Mouse (Mus musculus): ENCODE results near the gene Rnase13. TPM values are rescaled to one million over a fixed set of nuclear protein-coding genes. Genes with fewer than 3 reads are reported as not detected.
A peak's percentile ranks its signal among the peaks of the same experiment; 100 is the strongest.

Rnase13 gene
- polyA plus RNA-seq, 1 experiment from 2014 or later: not detected

DNA sequence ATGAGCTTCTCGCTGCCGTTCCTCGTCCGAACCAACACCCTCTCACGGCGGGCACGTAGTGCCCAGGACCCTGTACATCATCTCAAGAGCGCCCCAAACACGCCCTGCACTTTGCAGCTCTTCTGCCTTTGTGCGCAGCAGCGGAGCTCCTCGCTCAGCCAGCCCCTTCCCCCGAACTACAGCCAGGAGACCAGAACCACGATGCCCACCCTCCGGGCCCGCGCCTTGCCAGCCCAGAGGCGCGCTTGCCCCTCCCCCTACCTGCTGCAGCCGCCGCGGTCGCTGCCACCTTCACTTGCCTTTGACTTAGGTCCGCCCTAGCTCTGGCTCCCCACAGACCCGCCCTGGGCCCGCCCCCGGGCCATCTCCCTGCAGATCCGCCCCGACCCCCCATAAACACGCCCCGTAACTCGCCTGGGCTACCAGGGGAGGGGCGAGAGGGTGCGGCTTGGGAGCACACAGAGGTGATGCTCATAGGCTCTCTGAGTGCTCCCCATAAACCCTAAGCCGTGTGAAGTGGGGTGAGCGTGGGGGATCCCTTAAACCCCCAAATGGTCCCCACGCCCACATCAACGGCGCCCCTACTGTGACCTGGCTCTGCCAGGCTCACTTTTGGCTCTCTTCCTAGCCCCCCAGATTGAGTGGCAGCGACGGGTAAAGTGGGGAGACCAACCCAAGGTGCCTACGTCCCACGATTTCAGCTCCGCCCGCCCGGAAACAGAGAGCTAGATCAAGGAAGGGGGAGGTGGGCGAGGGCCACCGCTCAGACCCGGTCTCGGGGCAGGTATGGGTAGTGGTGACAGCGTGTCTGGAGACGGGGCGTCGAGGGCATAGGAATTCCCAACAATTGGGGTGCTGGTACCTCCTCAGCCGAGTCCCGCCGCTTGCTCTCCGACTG is 9.3 kb downstream of the Rnase13 start:
- WGBS: under 1% methylated on average over 58 of the region's 58 CpGs
- Histone ChIP-seq H3K9me3 (no peaks in the 10 kb centered on the region), H3K27me3 (no peaks in the 10 kb centered on the region), H3K4me1 (peaks cover 26% of the 10 kb centered on the region), H3K9ac (peak overlapping the region; percentile 72), H3K27ac (peak overlapping the region; percentile 85), H3K4me3 (peak overlapping the region; percentile 51), H3K4me2 (peak overlapping the region; percentile 87), H3K36me3 (peaks cover 15% of the 10 kb centered on the region)
- peak; percentile 77 for ATAC-seq (ENCODE audit: insufficient number of reproducible peaks, insufficient read depth, low FRiP score, low TSS enrichment, low read depth)

- WGBS: 7% methylated on average over 14 of the region's 14 CpGs
- peak overlapping the region; percentile 85; the same call in 1 of the 2 replicates for H3K27ac ChIP-seq
- H3K4me2 ChIP-seq: peak overlapping the region; percentile 87
- H3K4me3 ChIP-seq: peak overlapping the region; percentile 51
- ATAC-seq (ENCODE audit: insufficient number of reproducible peaks, insufficient read depth, low FRiP score, low TSS enrichment, low read depth): no peak
- H3K9ac ChIP-seq: peak overlapping the region; percentile 72
- no peaks in the 10 kb centered on the region for H3K27me3 ChIP-seq
- peaks cover 26% of the 10 kb centered on the region for H3K4me1 ChIP-seq
- no peaks in the 10 kb centered on the region for H3K9me3 ChIP-seq
- peaks cover 15% of the 10 kb centered on the region for H3K36me3 ChIP-seq
These were observed 10.0 kb downstream of the Rnase13 start for GRCm38 (mm10) chr14:51912391-51913061.

- H3K27ac ChIP-seq: no peak overlapping the region
- H3K9me3 ChIP-seq: no peaks in the 10 kb centered on the region
- peaks cover 24% of the 10 kb centered on the region for H3K36me3 ChIP-seq
- ATAC-seq (ENCODE audit: insufficient number of reproducible peaks, insufficient read depth, low FRiP score, low TSS enrichment, low read depth): no peak
- H3K9ac ChIP-seq: no peak overlapping the region
- peak overlapping the region; percentile 6; the same call in 1 of the 2 replicates for H3K4me3 ChIP-seq
- WGBS: 85% methylated on average over 10 of the region's 10 CpGs
- no peaks in the 10 kb centered on the region for H3K27me3 ChIP-seq
- H3K4me2 ChIP-seq: no peak overlapping the region
- H3K4me1 ChIP-seq: peaks cover 26% of the 10 kb centered on the region
These were observed 11.3 kb downstream of the Rnase13 start for GRCm38 (mm10) chr14:51911301-51911700.

- WGBS: 91% methylated on average over 11 of the region's 11 CpGs
These were observed 16.5 kb downstream of the Rnase13 start for GRCm38 (mm10) chr14:51906102-51906501.

GRCm38 (mm10) chr14:51904706-51905105 is 17.9 kb downstream of the Rnase13 start:
- Histone ChIP-seq H3K4me2 (no peak overlapping the region), H3K36me3 (peaks cover 21% of the 10 kb centered on the region; the same call in 1 of the 2 replicates), H3K27ac (no peak overlapping the region), H3K9me3 (no peaks in the 10 kb centered on the region), H3K27me3 (no peaks in the 10 kb centered on the region), H3K4me1 (no peaks in the 10 kb centered on the region), H3K4me3 (no peak overlapping the region), H3K9ac (no peak overlapping the region)
- WGBS: 64% methylated on average over 7 of the region's 7 CpGs
- ATAC-seq (ENCODE audit: insufficient number of reproducible peaks, insufficient read depth, low FRiP score, low TSS enrichment, low read depth): no peak

More at GRCm38 (mm10) chr14:51906102-51906501, 16.5 kb downstream of the Rnase13 start:
- Histone ChIP-seq H3K4me1 (no peaks in the 10 kb centered on the region), H3K4me3 (no peak overlapping the region), H3K27ac (no peak overlapping the region), H3K4me2 (no peak overlapping the region), H3K9ac (no peak overlapping the region), H3K27me3 (no peaks in the 10 kb centered on the region), H3K9me3 (no peaks in the 10 kb centered on the region), H3K36me3 (peaks cover 28% of the 10 kb centered on the region)
- ATAC-seq (ENCODE audit: insufficient number of reproducible peaks, insufficient read depth, low FRiP score, low TSS enrichment, low read depth): no peak

GRCm38 (mm10) chr14:51903782-51904181 is 18.8 kb downstream of the Rnase13 start:
- Histone ChIP-seq H3K27ac (no peak overlapping the region), H3K36me3 (peaks cover 16% of the 10 kb centered on the region; the same call in 1 of the 2 replicates), H3K4me2 (no peak overlapping the region), H3K4me1 (no peaks in the 10 kb centered on the region), H3K9me3 (no peaks in the 10 kb centered on the region), H3K9ac (no peak overlapping the region), H3K27me3 (no peaks in the 10 kb centered on the region), H3K4me3 (no peak overlapping the region)
- 80% methylated on average over 9 of the region's 9 CpGs for WGBS
- ATAC-seq (ENCODE audit: insufficient number of reproducible peaks, insufficient read depth, low FRiP score, low TSS enrichment, low read depth): no peak

DNA sequence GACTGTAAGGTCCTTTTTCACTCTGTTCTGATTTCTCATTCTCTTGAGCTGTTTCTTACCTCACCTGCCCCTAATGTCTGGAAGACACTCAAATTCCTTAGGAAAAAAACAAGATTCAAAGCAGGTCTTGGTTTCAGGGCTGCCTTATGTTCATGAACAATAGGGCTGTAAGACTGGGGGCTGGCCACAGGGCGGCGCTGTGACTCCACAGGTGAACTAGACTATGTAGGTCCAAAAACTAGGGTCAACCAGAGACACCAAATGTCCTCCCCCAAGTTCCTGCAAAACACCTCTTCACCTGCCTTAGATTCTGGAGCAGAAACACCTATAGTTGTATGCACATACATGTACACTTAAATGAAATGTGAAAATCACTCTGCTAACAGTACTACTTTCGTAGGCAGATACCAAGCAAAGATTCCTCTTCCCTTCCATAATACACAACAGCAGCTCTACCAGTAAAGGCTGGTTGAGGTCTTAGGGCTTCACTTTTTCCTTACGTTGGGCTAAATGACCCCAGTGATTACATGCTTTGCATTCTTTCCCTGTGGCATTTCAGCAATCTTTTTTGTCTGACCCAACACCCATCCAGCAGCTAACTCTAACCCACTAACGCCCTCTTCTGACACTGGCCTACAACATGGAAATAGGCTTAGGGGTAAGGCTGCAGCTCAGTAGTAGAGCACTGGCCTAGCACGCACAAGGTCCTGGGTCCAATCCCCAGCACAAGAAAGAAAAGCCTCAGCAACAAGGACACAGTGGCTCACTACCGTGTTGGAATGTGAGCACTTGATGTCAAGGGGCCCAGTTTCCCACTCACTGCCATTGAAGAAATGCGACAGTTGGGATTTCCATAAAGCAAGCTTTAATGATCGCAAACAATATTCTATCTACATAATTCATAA is 19.5 kb downstream of the Rnase13 start:
- no peaks in the 10 kb centered on the region for H3K27me3 ChIP-seq
- WGBS: 55% methylated on average over 9 of the region's 9 CpGs
- no peaks in the 10 kb centered on the region for H3K9me3 ChIP-seq
- H3K4me1 ChIP-seq: no peaks in the 10 kb centered on the region
- peaks cover 16% of the 10 kb centered on the region; the same call in 1 of the 2 replicates for H3K36me3 ChIP-seq
- H3K4me3 ChIP-seq: no peak overlapping the region
- H3K9ac ChIP-seq: no peak overlapping the region
- ATAC-seq (ENCODE audit: insufficient number of reproducible peaks, insufficient read depth, low FRiP score, low TSS enrichment, low read depth): no peak
- H3K27ac ChIP-seq: no peak overlapping the region
- no peak overlapping the region for H3K4me2 ChIP-seq

DNA sequence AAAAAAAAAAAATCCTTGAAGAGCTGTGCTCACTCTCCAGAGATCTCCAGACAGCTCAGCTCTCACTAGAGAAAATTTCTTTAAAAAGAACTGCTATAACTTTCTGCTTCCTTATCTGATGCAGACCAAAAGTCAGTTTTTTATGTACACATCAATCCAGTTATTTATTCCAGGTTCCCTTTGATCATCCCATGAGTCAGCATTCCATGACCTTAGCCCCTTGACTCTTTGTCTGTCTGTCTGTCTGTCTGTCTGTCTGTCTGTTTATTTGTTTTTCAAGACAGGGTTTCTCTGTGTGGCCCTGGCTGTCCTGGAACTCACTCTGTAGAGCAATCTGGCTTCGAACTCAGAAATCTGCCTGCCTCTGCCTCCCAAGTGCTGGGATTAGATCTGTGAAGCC is 23.2 kb downstream of the Rnase13 start:
- no peaks in the 10 kb centered on the region for H3K27me3 ChIP-seq
- H3K27ac ChIP-seq: no peak overlapping the region
- H3K4me2 ChIP-seq: no peak overlapping the region
- no peak overlapping the region for H3K9ac ChIP-seq
- 91% methylated on average over 1 of the region's 1 CpGs for WGBS
- no peaks in the 10 kb centered on the region for H3K4me1 ChIP-seq
- no peak overlapping the region for H3K4me3 ChIP-seq
- H3K9me3 ChIP-seq: no peaks in the 10 kb centered on the region
- no peak for ATAC-seq (ENCODE audit: insufficient number of reproducible peaks, insufficient read depth, low FRiP score, low TSS enrichment, low read depth)
- peaks cover 6% of the 10 kb centered on the region; the same call in 1 of the 2 replicates for H3K36me3 ChIP-seq

- H3K4me1 ChIP-seq: peaks cover 5% of the 10 kb centered on the region
- ATAC-seq (ENCODE audit: insufficient number of reproducible peaks, insufficient read depth, low FRiP score, low TSS enrichment, low read depth): no peak
- no peak overlapping the region for H3K4me2 ChIP-seq
- H3K36me3 ChIP-seq: peaks cover 15% of the 10 kb centered on the region
- WGBS: 56% methylated on average over 8 of the region's 8 CpGs
- H3K9me3 ChIP-seq: no peaks in the 10 kb centered on the region
- H3K27me3 ChIP-seq: no peaks in the 10 kb centered on the region
- no peak overlapping the region for H3K4me3 ChIP-seq
- H3K9ac ChIP-seq: 0 out of 2 replicates have a peak overlapping the region, but pooled peaks have one; percentile 40
- H3K27ac ChIP-seq: no peak overlapping the region
These were observed 25.9 kb downstream of the Rnase13 start for GRCm38 (mm10) chr14:51896539-51897170.

DNA sequence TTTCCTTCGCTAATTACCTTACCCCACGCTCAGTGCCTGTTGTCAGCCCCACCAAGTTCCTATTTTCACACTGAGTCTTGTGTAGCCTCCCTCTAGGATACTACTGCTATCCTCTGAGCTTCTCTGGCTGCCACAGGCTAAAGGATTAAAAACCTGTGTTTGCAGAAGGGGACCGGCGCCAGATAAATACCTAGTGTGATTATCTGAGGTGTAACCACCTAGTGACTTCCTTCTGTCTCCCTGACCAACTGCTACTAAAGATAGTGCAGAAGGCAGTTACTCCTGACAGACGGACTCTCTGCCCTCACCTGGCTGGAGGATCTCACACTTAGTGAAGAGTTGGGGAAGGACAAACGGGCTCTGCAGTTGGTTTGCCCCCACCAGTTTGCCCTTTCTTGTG is 26.6 kb downstream of the Rnase13 start:
- ATAC-seq (ENCODE audit: insufficient number of reproducible peaks, insufficient read depth, low FRiP score, low TSS enrichment, low read depth): no peak

More for the DNA sequence above, 26.6 kb downstream of the Rnase13 start:
- Histone ChIP-seq H3K4me1 (peaks cover 5% of the 10 kb centered on the region), H3K4me3 (no peak overlapping the region), H3K36me3 (peaks cover 21% of the 10 kb centered on the region), H3K4me2 (no peak overlapping the region), H3K27me3 (no peaks in the 10 kb centered on the region), H3K9ac (no peak overlapping the region), H3K9me3 (no peaks in the 10 kb centered on the region), H3K27ac (no peak overlapping the region)
- 71% methylated on average over 6 of the region's 6 CpGs for WGBS

Measured in embryonic facial prominence, embryonic 13.5 days (tissue).